Mouse (Mus musculus) layer of hippocampus, adult 11-12 months (tissue): ENCODE results near the gene Cd27.
A peak's percentile ranks its signal among the peaks of the same experiment; 100 is the strongest.

ENCODE experiments used
- DNase-seq: peaks from one replicate; pipeline ENCODE4 v3.0.0; 2022; ENCODE audit warnings: low spot score

The Cd27 gene

GRCm38 (mm10) chr6:125244551-125244950 is 7.7 kb upstream of the Cd27 start:
- DNase-seq = no peak

GRCm38 (mm10) chr6:125241566-125241965 is 4.8 kb upstream of the Cd27 start:
- DNase-seq = no peak

GRCm38 (mm10) chr6:125240617-125241016 is 3.8 kb upstream of the Cd27 start:
- DNase-seq = no peak

GRCm38 (mm10) chr6:125239547-125239946 is 2.7 kb upstream of the Cd27 start:
- DNase-seq = no peak

- DNase-seq = no peak
These were observed 1.6 kb upstream of the Cd27 start for GRCm38 (mm10) chr6:125238396-125238795.

- no peak for DNase-seq
These were observed 611 bp upstream of the Cd27 start for GRCm38 (mm10) chr6:125237421-125237820.

GRCm38 (mm10) chr6:125236341-125236740 is 469 bp downstream of the Cd27 start:
- no peak for DNase-seq

GRCm38 (mm10) chr6:125234520-125234828 is 2.3 kb downstream of the Cd27 start:
- no peak for DNase-seq

- DNase-seq = no peak
These were observed 2.8 kb downstream of the Cd27 start for GRCm38 (mm10) chr6:125233816-125234519.

- DNase-seq = no peak
These were observed 4.3 kb downstream of the Cd27 start for GRCm38 (mm10) chr6:125232516-125232915.

- no peak for DNase-seq
These were observed 4.8 kb downstream of the Cd27 start for GRCm38 (mm10) chr6:125232045-125232437.

- DNase-seq = peak; percentile 57
These were observed 5.4 kb downstream of the Cd27 start, which contains the start of gene Tapbpl for GRCm38 (mm10) chr6:125231117-125232044. TSS of gene Tapbpl (minus strand) at chr6:125231860.

- no peak for DNase-seq
These were observed 6.2 kb downstream of the Cd27 start for GRCm38 (mm10) chr6:125230571-125230970.

- no peak for DNase-seq
These were observed 11.2 kb downstream of the Cd27 start for GRCm38 (mm10) chr6:125225518-125226115.

GRCm38 (mm10) chr6:125222577-125222976 is 14.2 kb downstream of the Cd27 start:
- no peak for DNase-seq

- DNase-seq = no peak
These were observed 14.7 kb downstream of the Cd27 start for GRCm38 (mm10) chr6:125222146-125222545.

- DNase-seq = no peak
These were observed 15.6 kb downstream of the Cd27 start for GRCm38 (mm10) chr6:125221115-125221745.

GRCm38 (mm10) chr6:125218963-125219362 is 17.8 kb downstream of the Cd27 start:
- DNase-seq = peak; percentile 82

GRCm38 (mm10) chr6:125217899-125218298 is 18.9 kb downstream of the Cd27 start:
- no peak for DNase-seq

- DNase-seq = no peak
These were observed 19.9 kb downstream of the Cd27 start for GRCm38 (mm10) chr6:125216898-125217297.

- DNase-seq = peak; percentile 97
These were observed 21.5 kb downstream of the Cd27 start, which contains the start of gene Vamp1 for GRCm38 (mm10) chr6:125215148-125215954. TSS of gene Vamp1 (plus strand) at chr6:125215551.
